Mouse (Mus musculus) bone marrow macrophage, adult 2 months (primary cell): ENCODE measurements around the gene Egfr. TPM values are rescaled to one million over a fixed set of nuclear protein-coding genes. Genes with fewer than 3 reads are reported as not detected.

Source experiments
- H3K27ac ChIP-seq: 2 replicates; pipeline ENCODE4 v1.5.1; 2012; ENCODE audit warnings: low read depth, low read length; ENCODE audit not compliant: insufficient read depth
- H3K4me1 ChIP-seq: 2 replicates; pipeline ENCODE4 v1.6.1; 2012; ENCODE audit warnings: low read length; ENCODE audit not compliant: control insufficient read depth, insufficient read depth
- H3K4me3 ChIP-seq: 2 replicates; pipeline ENCODE4 v1.5.1; 2012; ENCODE audit warnings: mild to moderate bottlenecking, low read length, moderate library complexity; ENCODE audit not compliant: insufficient read depth
- CTCF ChIP-seq: IDR thresholded peaks from 2 replicates; pipeline ENCODE4 v1.5.1; 2012; ENCODE audit warnings: low read depth, mild to moderate bottlenecking, low read length, moderate library complexity
- POLR2A ChIP-seq: IDR thresholded peaks from 2 replicates; pipeline ENCODE4 v1.6.1; 2012; ENCODE audit warnings: mild to moderate bottlenecking, low read depth, low read length, borderline replicate concordance
- polyA plus RNA-seq: library from polyadenylated mRNA; stranded (reverse); fragments of >200 nt; gene quantifications from 2 replicates; pipeline ENCODE4 v1.2.4, GENCODE M21; 2012; ENCODE audit not compliant: missing spikeins, insufficient read depth, insufficient read length

The Egfr gene
- polyA plus RNA-seq, 1 experiment: 2.2 TPM

DNA sequence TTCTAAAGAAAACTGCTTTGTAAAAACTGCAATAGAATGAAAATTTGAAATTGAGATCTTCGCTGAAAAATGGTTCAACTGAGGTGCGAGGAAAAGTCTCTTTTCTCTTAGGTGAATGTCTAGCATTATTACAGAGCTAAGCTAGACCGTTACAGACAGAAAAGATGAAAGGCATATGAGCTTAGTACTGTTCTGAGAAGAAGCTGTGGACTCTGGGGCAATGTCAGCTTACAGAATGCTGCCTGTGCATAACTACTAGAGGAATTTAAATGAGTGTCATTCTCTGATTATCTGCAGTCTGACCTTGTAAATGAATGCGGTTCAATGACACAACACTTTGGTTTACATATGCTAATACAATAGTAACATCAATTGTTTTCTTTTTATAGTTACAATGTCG is 163.8 kb downstream of the Egfr start:
- Histone ChIP-seq H3K27ac (no peak overlapping the region), H3K4me1 (no peaks in the 10 kb centered on the region), H3K4me3 (no peak overlapping the region)
- no peak for TF ChIP-seq CTCF
- TF ChIP-seq POLR2A: no peak

GRCm38 (mm10) chr11:16917512-16917911 is 165.5 kb downstream of the Egfr start:
- no peak overlapping the region for H3K27ac ChIP-seq
- H3K4me3 ChIP-seq: no peak overlapping the region
- no peaks in the 10 kb centered on the region for H3K4me1 ChIP-seq
- no peak for TF ChIP-seq CTCF
- no peak for TF ChIP-seq POLR2A

GRCm38 (mm10) chr11:16932159-16932558 is 180.2 kb downstream of the Egfr start:
- Histone ChIP-seq H3K4me3 (no peak overlapping the region), H3K27ac (peak overlapping the region; percentile 68), H3K4me1 (peaks cover 2% of the 10 kb centered on the region; the same call in 1 of the 2 replicates)
- no peak for TF ChIP-seq CTCF
- no peak for TF ChIP-seq POLR2A

DNA sequence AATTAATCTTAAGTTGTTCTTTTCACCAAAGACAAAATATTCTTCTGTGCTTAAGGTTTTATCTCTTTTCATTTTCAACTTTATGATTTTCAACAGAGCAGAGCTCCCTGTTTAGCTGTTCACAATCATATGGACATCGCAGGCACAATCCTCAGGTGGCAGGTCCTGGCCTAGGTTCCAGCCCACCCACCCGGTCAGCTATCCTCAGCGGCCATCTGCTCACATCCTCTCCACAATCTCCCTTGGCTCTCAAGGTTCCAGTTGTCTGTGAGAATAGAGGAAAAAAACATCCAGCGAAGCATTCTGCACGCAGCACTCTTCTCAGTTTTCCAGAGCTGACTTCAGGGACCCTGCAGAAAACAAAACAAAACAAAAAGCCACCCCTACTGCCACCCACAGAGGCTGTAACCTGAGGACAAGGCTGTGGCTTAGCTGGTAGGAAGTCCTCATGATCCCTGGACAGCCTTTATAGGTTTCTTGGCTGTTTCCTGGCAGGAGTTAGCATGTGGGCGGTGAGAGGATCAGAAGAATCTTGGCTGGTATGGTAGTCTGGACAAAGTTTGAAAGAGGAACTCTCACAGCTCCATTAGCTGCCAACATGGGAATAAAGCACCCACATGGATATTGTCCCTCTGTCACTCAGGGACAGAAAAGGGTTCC is 183.7 kb downstream of the Egfr start:
- no peak for TF ChIP-seq CTCF
- no peak for TF ChIP-seq POLR2A
- Histone ChIP-seq H3K4me3 (no peak overlapping the region), H3K27ac (no peak overlapping the region), H3K4me1 (peaks cover 2% of the 10 kb centered on the region; the same call in 1 of the 2 replicates)

DNA sequence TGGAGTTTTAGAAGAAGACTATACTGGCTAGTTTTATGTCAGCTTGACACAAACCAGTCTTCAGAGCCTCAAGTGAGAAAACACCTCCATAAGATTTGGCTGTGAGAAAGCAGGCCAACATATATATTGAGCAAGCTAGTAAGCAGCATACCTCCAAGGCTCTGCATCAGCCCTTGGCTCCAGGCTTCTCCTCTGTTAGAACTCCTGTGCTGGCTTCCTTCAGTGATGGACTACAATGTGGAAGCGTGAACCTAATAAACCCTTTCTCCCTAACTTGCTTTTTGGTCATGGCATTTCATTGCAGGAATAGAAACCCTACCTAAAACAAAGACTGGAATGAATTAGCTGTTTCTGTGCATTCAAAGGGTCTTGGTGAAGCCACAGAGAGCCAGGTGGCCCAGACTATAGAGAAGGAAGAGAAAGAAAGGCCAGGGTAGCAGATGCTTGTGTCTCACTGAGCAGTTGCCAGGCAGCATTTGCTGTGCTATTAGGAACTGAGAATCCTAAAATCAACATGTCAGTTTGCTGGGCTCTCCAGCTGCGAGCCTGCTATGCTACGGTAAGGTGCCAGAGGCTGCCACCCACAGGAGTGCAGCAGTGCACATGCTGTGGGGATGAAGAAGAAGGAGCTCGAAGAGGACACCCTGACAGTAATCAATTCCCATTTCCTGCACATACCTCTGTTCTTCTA is 189.2 kb downstream of the Egfr start:
- no peak overlapping the region for H3K4me3 ChIP-seq
- H3K4me1 ChIP-seq: peaks cover 2% of the 10 kb centered on the region
- H3K27ac ChIP-seq: no peak overlapping the region
- TF ChIP-seq POLR2A (no peak), CTCF (no peak)

- TF ChIP-seq POLR2A: no peak
- TF ChIP-seq CTCF: no peak
- peaks cover 2% of the 10 kb centered on the region for H3K4me1 ChIP-seq
- H3K4me3 ChIP-seq: no peak overlapping the region
- no peak overlapping the region for H3K27ac ChIP-seq
Measured at GRCm38 (mm10) chr11:16941973-16942452, 190.0 kb downstream of the Egfr start.

DNA sequence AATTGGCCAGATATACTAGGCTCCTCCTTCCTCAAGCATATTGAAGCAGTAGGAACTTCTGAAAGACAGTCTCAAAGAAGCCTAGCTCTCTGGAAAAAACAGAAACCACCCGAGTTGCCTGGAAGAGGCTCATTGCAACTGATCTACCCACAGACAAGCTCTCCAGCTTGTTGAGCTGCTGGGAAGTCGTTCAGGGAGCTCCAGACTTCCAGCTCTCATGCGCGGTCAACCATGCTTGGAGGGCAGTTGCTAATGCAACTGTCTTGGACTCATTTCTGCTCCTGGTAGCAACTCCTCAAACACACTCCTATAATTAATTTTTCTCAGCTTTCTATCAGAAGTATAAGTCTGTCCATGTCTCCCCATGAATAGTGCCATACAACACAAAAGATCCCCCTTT is 191.0 kb downstream of the Egfr start:
- TF ChIP-seq CTCF: no peak
- no peak for TF ChIP-seq POLR2A
- no peak overlapping the region for H3K4me3 ChIP-seq
- H3K4me1 ChIP-seq: peaks cover 2% of the 10 kb centered on the region
- H3K27ac ChIP-seq: no peak overlapping the region

DNA sequence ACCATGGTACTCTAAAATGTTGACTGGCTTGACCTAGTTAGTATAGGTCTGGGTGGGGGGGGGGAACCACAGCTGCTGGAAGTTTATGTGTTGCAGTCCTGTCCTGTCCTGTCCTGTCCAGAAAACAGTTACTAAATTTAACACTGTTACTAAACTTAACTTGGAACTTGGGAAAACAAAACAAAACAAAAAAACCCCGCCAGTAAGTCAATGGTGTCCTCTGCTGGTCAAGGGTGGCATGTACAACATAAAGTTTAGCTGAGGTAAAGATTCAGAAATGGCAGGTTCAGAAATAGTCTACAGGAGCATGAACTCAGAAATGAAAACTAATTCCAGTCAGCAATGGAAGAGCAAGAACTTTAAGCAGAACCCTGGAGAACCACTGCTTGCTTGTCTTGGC is 196.8 kb downstream of the Egfr start:
- H3K4me3 ChIP-seq: no peak overlapping the region
- TF ChIP-seq CTCF (no peak), POLR2A (no peak)
- no peak overlapping the region for H3K27ac ChIP-seq
- H3K4me1 ChIP-seq: peaks cover 13% of the 10 kb centered on the region

DNA sequence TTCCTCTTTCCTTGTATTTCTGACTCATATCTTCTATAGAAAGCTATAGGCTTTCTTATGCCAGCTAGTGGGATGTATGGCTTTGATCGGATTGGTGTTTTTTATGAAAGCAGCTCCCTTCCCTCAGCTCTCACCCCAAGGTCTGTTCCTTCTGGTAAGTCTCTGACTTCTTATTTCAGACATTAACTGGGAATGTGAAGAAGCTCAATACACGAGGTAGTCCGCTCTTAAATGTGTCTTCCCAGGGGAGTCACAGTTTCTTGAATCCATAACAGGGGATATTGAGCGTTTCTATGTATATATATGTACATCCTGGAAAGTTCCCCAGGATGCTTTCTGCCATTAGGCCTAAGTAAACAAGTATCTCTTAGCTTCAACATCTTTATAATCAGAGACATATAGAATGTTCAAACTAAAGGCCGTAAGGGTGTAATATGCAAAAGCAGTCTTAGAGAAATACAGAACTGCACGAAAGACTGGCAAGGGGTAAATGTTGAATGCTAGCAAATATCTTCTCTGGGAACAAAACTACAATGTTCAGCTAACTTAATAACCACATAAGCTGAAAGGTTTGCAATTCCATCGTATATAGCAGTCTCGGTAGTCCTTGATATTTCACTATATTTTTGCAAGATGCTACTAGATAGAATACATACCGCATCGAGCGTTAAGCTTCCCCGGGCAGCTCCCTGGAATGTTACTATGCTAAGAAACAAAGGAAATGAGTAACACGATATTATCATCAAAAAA is 198.4 kb downstream of the Egfr start:
- TF ChIP-seq CTCF (no peak), POLR2A (no peak)
- Histone ChIP-seq H3K27ac (peak overlapping the region; percentile 82), H3K4me1 (peaks cover 19% of the 10 kb centered on the region), H3K4me3 (peak overlapping the region; percentile 62)
